Mouse (Mus musculus): Measurements from ENCODE around the gene Cdk5r2.

The Cdk5r2 gene

GRCm38 (mm10) chr1:74851001-74851775 lies 3.5 kb upstream of the Cdk5r2 start:
- DNase-seq (ENCODE audit: low read depth in 1 of 2, low spot score in 2 of 2), result no peak

- no peak for DNase-seq (ENCODE audit: low read depth in 1 of 2, low spot score in 2 of 2)
Measured at GRCm38 (mm10) chr1:74855156-74855555, 422 bp downstream of the Cdk5r2 start.

GRCm38 (mm10) chr1:74855651-74856438 lies 1.1 kb downstream of the Cdk5r2 start:
- DNase-seq (ENCODE audit: low read depth in 1 of 2, low spot score in 2 of 2), result no peak

- DNase-seq (ENCODE audit: low read depth in 1 of 2, low spot score in 2 of 2), result no peak
Measured at GRCm38 (mm10) chr1:74856439-74856720, 1.6 kb downstream of the Cdk5r2 start.

- no peak for DNase-seq (ENCODE audit: low read depth in 1 of 2, low spot score in 2 of 2)
Measured at GRCm38 (mm10) chr1:74856791-74857190, 2.1 kb downstream of the Cdk5r2 start.

GRCm38 (mm10) chr1:74857201-74857600 lies 2.5 kb downstream of the Cdk5r2 start:
- no peak for DNase-seq (ENCODE audit: low read depth in 1 of 2, low spot score in 2 of 2)

- DNase-seq (ENCODE audit: low read depth in 1 of 2, low spot score in 2 of 2), result no peak
Measured at GRCm38 (mm10) chr1:74857677-74858076, 2.9 kb downstream of the Cdk5r2 start.

GRCm38 (mm10) chr1:74858171-74858719 lies 3.5 kb downstream of the Cdk5r2 start:
- DNase-seq (ENCODE audit: low read depth in 1 of 2, low spot score in 2 of 2), result no peak

- DNase-seq (ENCODE audit: low read depth in 1 of 2, low spot score in 2 of 2), result no peak
Measured at GRCm38 (mm10) chr1:74858805-74859204, 4.1 kb downstream of the Cdk5r2 start.

- no peak for DNase-seq (ENCODE audit: low read depth in 1 of 2, low spot score in 2 of 2)
Measured at GRCm38 (mm10) chr1:74859223-74859984, 4.7 kb downstream of the Cdk5r2 start.

- DNase-seq (ENCODE audit: low read depth in 1 of 2, low spot score in 2 of 2), result no peak
Measured at GRCm38 (mm10) chr1:74861783-74862182, 7.0 kb downstream of the Cdk5r2 start.

- no peak for DNase-seq (ENCODE audit: low read depth in 1 of 2, low spot score in 2 of 2)
Measured at GRCm38 (mm10) chr1:74872218-74872617, 17.5 kb downstream of the Cdk5r2 start.

- no peak for DNase-seq (ENCODE audit: low read depth in 1 of 2, low spot score in 2 of 2)
Measured at GRCm38 (mm10) chr1:74877199-74877598, 22.5 kb downstream of the Cdk5r2 start.

GRCm38 (mm10) chr1:74880785-74881360 lies 26.1 kb downstream of the Cdk5r2 start:
- DNase-seq (ENCODE audit: low read depth in 1 of 2, low spot score in 2 of 2), result no peak

- no peak for DNase-seq (ENCODE audit: low read depth in 1 of 2, low spot score in 2 of 2)
Measured at GRCm38 (mm10) chr1:74882055-74882734, 27.5 kb downstream of the Cdk5r2 start.

GRCm38 (mm10) chr1:74882828-74883227 lies 28.1 kb downstream of the Cdk5r2 start:
- DNase-seq (ENCODE audit: low read depth in 1 of 2, low spot score in 2 of 2), result no peak

GRCm38 (mm10) chr1:74883441-74883840 lies 28.7 kb downstream of the Cdk5r2 start:
- no peak for DNase-seq (ENCODE audit: low read depth in 1 of 2, low spot score in 2 of 2)

- DNase-seq (ENCODE audit: low read depth in 1 of 2, low spot score in 2 of 2), result no peak
Measured at GRCm38 (mm10) chr1:74884196-74885141, 29.7 kb downstream of the Cdk5r2 start.

- no peak for DNase-seq (ENCODE audit: low read depth in 1 of 2, low spot score in 2 of 2)
Measured at GRCm38 (mm10) chr1:74885369-74886042, 30.8 kb downstream of the Cdk5r2 start, which contains the start of gene Fev. TSS of gene Fev (minus strand) at chr1:74885419.
